Mouse (Mus musculus) hindbrain, embryonic 13.5 days (tissue): Measurements from ENCODE around the gene Vcan. TPM values are rescaled to one million over a fixed set of nuclear protein-coding genes. Genes with fewer than 3 reads are reported as not detected.

ENCODE experiments used
- ATAC-seq: fragments of 200-750 bp; cut with Nextera tagmentation; 2 replicates; pipeline ENCODE4 v1.8.0; 2017; ENCODE audit warnings: moderate TSS enrichment; ENCODE audit not compliant: low FRiP score
- H3K27ac ChIP-seq: fragments of 300-500 bp; sonication (generic); 2 replicates; pipeline ENCODE4 v1.5.1; 2015; ENCODE audit warnings: inconsistent platforms, mild to moderate bottlenecking, moderate library complexity
- H3K27me3 ChIP-seq: fragments of 300-500 bp; sonication (generic); 2 replicates; pipeline ENCODE4 v1.6.1; 2015; ENCODE audit warnings: mild to moderate bottlenecking, inconsistent platforms
- H3K36me3 ChIP-seq: fragments of 300-500 bp; sonication (generic); 2 replicates; pipeline ENCODE4 v1.6.1; 2015; ENCODE audit warnings: mild to moderate bottlenecking, inconsistent platforms
- H3K4me1 ChIP-seq: fragments of 300-500 bp; sonication (generic); replicated peaks from 2 replicates; pipeline ENCODE4 v1.6.1; 2015; ENCODE audit warnings: inconsistent platforms
- H3K4me2 ChIP-seq: fragments of 300-500 bp; sonication (generic); 2 replicates; pipeline ENCODE4 v1.6.1; 2015; ENCODE audit warnings: inconsistent platforms, mild to moderate bottlenecking, moderate library complexity
- H3K4me3 ChIP-seq: fragments of 300-500 bp; sonication (generic); 2 replicates; pipeline ENCODE4 v1.5.1; 2015; ENCODE audit warnings: mild to moderate bottlenecking, inconsistent platforms
- H3K9ac ChIP-seq: fragments of 300-500 bp; sonication (generic); 2 replicates; pipeline ENCODE4 v1.6.1; 2015; ENCODE audit warnings: mild to moderate bottlenecking, inconsistent platforms
- H3K9me3 ChIP-seq: fragments of 300-500 bp; sonication (generic); 2 replicates; pipeline ENCODE4 v1.6.1; 2016; ENCODE audit warnings: inconsistent platforms
- WGBS: fragments of 180-500 bp; shearing (Covaris S2); methylation state at CpG from one replicate; pipeline ENCODE4 v1.1.7; 2015; 5-methylcytosine and 5-hydroxymethylcytosine counted together
- polyA plus RNA-seq: library from polyadenylated mRNA; unstranded; fragments of >200 nt; fragmentation: Nextera tagmentation; extraction: Ambion mirVana; gene quantifications from 2 replicates; pipeline ENCODE4 v1.2.1, GENCODE M21; 2015

Gene Vcan
- polyA plus RNA-seq, 1 experiment from 2014 or later, result 48.2 TPM

- WGBS, result 94% methylated on average over 2 of the region's 2 CpGs
- Histone ChIP-seq H3K27me3 (no peaks in the 10 kb centered on the region), H3K9me3 (no peaks in the 10 kb centered on the region), H3K4me2 (no peak overlapping the region), H3K4me1 (no peaks in the 10 kb centered on the region), H3K9ac (no peak overlapping the region), H3K4me3 (no peak overlapping the region), H3K27ac (no peak overlapping the region), H3K36me3 (peaks cover 15% of the 10 kb centered on the region)
- no peak for ATAC-seq
These were observed 89.0 kb downstream of the Vcan start for GRCm38 (mm10) chr13:89653279-89653678.

- Histone ChIP-seq H3K9ac (no peak overlapping the region), H3K4me2 (no peak overlapping the region)
- 80% methylated on average over 1 of the region's 1 CpGs for WGBS
These were observed 89.5 kb downstream of the Vcan start for GRCm38 (mm10) chr13:89652773-89653172.

GRCm38 (mm10) chr13:89645589-89645988, 96.7 kb downstream of the Vcan start:
- no peak overlapping the region for H3K27ac ChIP-seq
- H3K9me3 ChIP-seq, result no peaks in the 10 kb centered on the region
- WGBS, result 81% methylated on average over 2 of the region's 2 CpGs
- no peaks in the 10 kb centered on the region for H3K4me1 ChIP-seq
- no peak overlapping the region for H3K4me3 ChIP-seq
- no peaks in the 10 kb centered on the region for H3K36me3 ChIP-seq
- H3K9ac ChIP-seq, result no peak overlapping the region
- no peaks in the 10 kb centered on the region for H3K27me3 ChIP-seq
- H3K4me2 ChIP-seq, result no peak overlapping the region
- ATAC-seq, result no peak

More at GRCm38 (mm10) chr13:89652773-89653172, 89.5 kb downstream of the Vcan start:
- Histone ChIP-seq H3K27ac (no peak overlapping the region), H3K4me1 (no peaks in the 10 kb centered on the region), H3K36me3 (peaks cover 15% of the 10 kb centered on the region), H3K9me3 (no peaks in the 10 kb centered on the region), H3K27me3 (no peaks in the 10 kb centered on the region), H3K4me3 (no peak overlapping the region)
- no peak for ATAC-seq

DNA sequence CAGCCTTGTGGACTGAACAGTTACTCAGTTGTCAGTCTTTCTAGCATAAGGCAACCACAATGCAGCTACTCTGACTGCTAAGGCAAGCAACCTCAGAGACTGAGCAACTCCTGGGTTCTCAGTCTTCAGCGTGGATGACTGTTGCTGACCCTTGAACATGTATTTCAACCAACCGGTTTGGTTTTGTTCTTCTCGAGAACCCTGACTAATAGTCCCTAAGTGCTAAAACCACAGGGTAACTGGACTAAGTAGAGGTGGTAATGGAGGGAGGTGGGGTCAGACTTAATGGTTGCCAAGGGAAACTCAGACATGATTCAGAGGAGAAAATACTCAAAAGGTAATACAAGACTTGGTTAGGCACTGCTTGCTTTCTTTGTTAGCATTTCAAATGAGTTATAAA, 105.3 kb downstream of the Vcan start:
- no peaks in the 10 kb centered on the region for H3K4me1 ChIP-seq
- 74% methylated on average over 3 of the region's 3 CpGs for WGBS
- H3K9ac ChIP-seq, result no peak overlapping the region
- H3K9me3 ChIP-seq, result no peaks in the 10 kb centered on the region
- H3K4me3 ChIP-seq, result no peak overlapping the region
- ATAC-seq, result no peak
- H3K27ac ChIP-seq, result no peak overlapping the region
- H3K27me3 ChIP-seq, result no peaks in the 10 kb centered on the region
- no peak overlapping the region for H3K4me2 ChIP-seq
- no peaks in the 10 kb centered on the region for H3K36me3 ChIP-seq

DNA sequence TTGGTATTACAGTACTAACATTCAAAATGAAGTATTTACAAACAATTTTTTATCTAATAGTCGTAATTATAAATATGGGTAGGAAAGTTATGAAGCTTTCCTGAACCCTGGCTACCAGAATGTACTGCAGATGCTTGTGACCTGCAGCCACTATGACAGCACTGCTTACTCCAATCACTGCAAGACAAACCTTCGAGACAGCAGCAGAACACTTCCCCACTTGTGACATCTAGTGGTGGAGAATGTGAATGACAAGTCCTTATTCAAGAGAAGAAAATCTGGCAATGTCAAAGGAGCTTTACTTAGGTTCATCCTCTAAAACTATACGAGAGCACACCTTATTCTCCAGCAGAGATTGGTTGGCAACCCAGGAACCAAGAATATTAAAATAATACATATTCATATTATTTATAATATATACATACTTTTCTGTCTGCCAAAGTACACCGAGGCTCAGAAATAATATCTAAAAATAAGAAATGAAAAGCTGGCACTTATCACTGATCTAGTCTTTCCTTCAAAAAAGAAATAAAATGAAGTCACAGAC, 108.1 kb downstream of the Vcan start:
- peak; percentile 78; the same call in 1 of the 2 replicates for ATAC-seq
- no peak overlapping the region for H3K4me3 ChIP-seq
- no peak overlapping the region for H3K9ac ChIP-seq
- WGBS, result 31% methylated on average over 4 of the region's 4 CpGs
- no peaks in the 10 kb centered on the region for H3K4me1 ChIP-seq
- H3K9me3 ChIP-seq, result no peaks in the 10 kb centered on the region
- H3K4me2 ChIP-seq, result no peak overlapping the region
- H3K36me3 ChIP-seq, result no peaks in the 10 kb centered on the region
- H3K27me3 ChIP-seq, result no peaks in the 10 kb centered on the region
- no peak overlapping the region for H3K27ac ChIP-seq

GRCm38 (mm10) chr13:89619064-89619463, 123.2 kb downstream of the Vcan start:
- no peak overlapping the region for H3K9ac ChIP-seq
- no peak for ATAC-seq
- H3K4me2 ChIP-seq, result no peak overlapping the region
- H3K27me3 ChIP-seq, result no peaks in the 10 kb centered on the region
- no peaks in the 10 kb centered on the region for H3K36me3 ChIP-seq
- no peaks in the 10 kb centered on the region for H3K9me3 ChIP-seq
- no peak overlapping the region for H3K4me3 ChIP-seq
- 85% methylated on average over 3 of the region's 3 CpGs for WGBS
- no peak overlapping the region for H3K27ac ChIP-seq
- H3K4me1 ChIP-seq, result no peaks in the 10 kb centered on the region

DNA sequence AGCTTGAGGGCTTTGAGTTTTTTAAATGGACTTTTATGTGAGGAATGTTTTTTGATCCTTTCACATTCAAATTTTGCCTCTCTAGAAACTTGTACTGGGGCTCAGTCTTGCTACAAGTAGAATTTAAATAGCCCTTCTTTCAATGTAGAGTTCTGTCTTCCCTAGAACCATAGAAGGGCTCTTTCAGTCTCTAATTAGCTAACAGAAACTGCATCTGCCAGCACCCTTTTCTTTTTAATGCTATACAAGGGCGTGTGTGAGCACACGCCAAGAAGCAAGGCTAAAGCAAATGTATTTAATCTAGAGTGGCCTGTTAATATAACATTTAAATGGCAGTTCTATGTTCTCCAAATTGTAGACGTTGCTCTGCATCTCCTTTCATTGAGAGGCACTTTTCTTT, 134.9 kb downstream of the Vcan start:
- H3K9me3 ChIP-seq, result no peaks in the 10 kb centered on the region
- H3K4me1 ChIP-seq, result no peaks in the 10 kb centered on the region
- no peak overlapping the region for H3K4me3 ChIP-seq
- no peak for ATAC-seq
- H3K27me3 ChIP-seq, result no peaks in the 10 kb centered on the region
- H3K36me3 ChIP-seq, result no peaks in the 10 kb centered on the region
- no peak overlapping the region for H3K27ac ChIP-seq
- no peak overlapping the region for H3K9ac ChIP-seq
- WGBS, result 52% methylated on average over 3 of the region's 3 CpGs
- no peak overlapping the region for H3K4me2 ChIP-seq

Other genes with a start within 250 kb of the Vcan start
- gene Hapln1, start 202.7 kb downstream of the Vcan start, polyA plus RNA-seq, result 1.6 and 1.8 TPM in 2 replicates